Mouse (Mus musculus): ENCODE results near the gene Mtmr12. TPM values are rescaled to one million over a fixed set of nuclear protein-coding genes. Genes with fewer than 3 reads are reported as not detected.

Mtmr12 gene
- total and polyA plus RNA-seq, 3 experiments = 14.3 to 38.2 TPM; not detected in 1

- TF ChIP-seq POLR2AphosphoS5 (IDR thresholded peaks at IDR 0.05; ENCODE audit: borderline replicate concordance, low read depth, low read length) (peak; percentile 87; the same call in 1 of the 2 replicates), GABPA (IDR thresholded peaks at IDR 0.05; ENCODE audit: low read depth, low read length) (peak; percentile 65; the same call in 1 of the 2 replicates), ZMIZ1 (IDR thresholded peaks at IDR 0.05; ENCODE audit: low read depth, low read length) (peak; percentile 87), MAFK (IDR thresholded peaks at IDR 0.05; ENCODE audit: borderline replicate concordance, low read depth, low read length) (no peak), MXI1 (IDR thresholded peaks at IDR 0.05; ENCODE audit: low read depth, low read length) (peak; percentile 75)
These were observed at the start of gene Mtmr12 (continued) for GRCm38 (mm10) chr15:12204319-12205159.

DNA sequence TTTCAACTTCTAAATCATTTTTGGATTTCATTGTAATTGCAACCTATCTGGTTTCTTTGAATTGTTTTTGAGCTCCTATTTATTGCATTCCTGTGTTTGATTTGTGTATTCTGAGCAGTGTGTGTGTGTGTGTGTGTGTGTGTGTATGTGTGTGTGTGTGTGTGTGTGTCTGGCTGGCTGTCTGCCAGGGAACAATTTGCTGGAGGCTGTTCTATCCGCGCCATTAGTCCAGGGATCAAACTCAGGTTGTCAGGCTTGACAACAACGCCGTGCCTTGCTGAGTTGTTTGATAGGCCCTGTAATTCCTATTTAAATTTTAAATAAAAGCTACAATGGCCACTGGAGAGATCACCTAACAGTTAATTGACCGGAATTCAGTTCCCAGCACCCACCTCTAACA, 26.7 kb upstream of the Mtmr12 start:
- no peaks in the 10 kb centered on the region for H3K27me3 ChIP-seq (ENCODE audit: control insufficient read depth in 1 of 2, insufficient read depth in 2 of 2, low read length in 2 of 2)
- no peaks in the 10 kb centered on the region for H3K9me3 ChIP-seq (replicated peaks; ENCODE audit: insufficient read depth, low read length)
- no peak for DNase-seq (ENCODE audit: low read depth, low spot score)
- no peak overlapping the region for H3K4me3 ChIP-seq (ENCODE audit: control insufficient read depth in 1 of 2, insufficient read depth in 1 of 2, low read depth in 2 of 2, low read length in 2 of 2)
- no peak for TF ChIP-seq POLR2AphosphoS2 (IDR thresholded peaks at IDR 0.05; ENCODE audit: low read length)
- no peak for TF ChIP-seq ZKSCAN1 (IDR thresholded peaks at IDR 0.05; ENCODE audit: low read depth, low read length)
- no peak for TF ChIP-seq RAD21 (IDR thresholded peaks at IDR 0.05; ENCODE audit: low read depth, low read length)
- TF ChIP-seq MAX (IDR thresholded peaks at IDR 0.05; ENCODE audit: low read length) = no peak
- TF ChIP-seq SMC3 (IDR thresholded peaks at IDR 0.05; ENCODE audit: low read depth, low read length) = no peak
- no peak for TF ChIP-seq EP300 (IDR thresholded peaks at IDR 0.05; ENCODE audit: low read depth in 1 of 2, low read length in 2 of 2)
- TF ChIP-seq SIN3A (IDR thresholded peaks at IDR 0.05; ENCODE audit: low read length) = no peak
- TF ChIP-seq ETS1 (IDR thresholded peaks at IDR 0.05; ENCODE audit: low read depth, low read length) = no peak
- no peak for TF ChIP-seq NRF1 (IDR thresholded peaks at IDR 0.05; ENCODE audit: insufficient read depth, low read depth, low read length, poor library complexity, severe bottlenecking)
- TF ChIP-seq GATA1 (IDR thresholded peaks at IDR 0.05; ENCODE audit: low read depth, low read length) = no peak
- TF ChIP-seq ELF1 (IDR thresholded peaks at IDR 0.05; ENCODE audit: low read depth, low read length) = no peak
- no peak for TF ChIP-seq BHLHE40 (IDR thresholded peaks at IDR 0.05; ENCODE audit: borderline replicate concordance, low read depth, low read length)
- no peak for TF ChIP-seq GABPA (IDR thresholded peaks at IDR 0.05; ENCODE audit: low read depth, low read length)
- TF ChIP-seq ZC3H11A (IDR thresholded peaks at IDR 0.05; ENCODE audit: low read depth, low read length) = no peak
- no peak for TF ChIP-seq E2F4 (IDR thresholded peaks at IDR 0.05; ENCODE audit: borderline replicate concordance, low read depth, low read length)
- no peak for TF ChIP-seq USF2 (IDR thresholded peaks at IDR 0.05; ENCODE audit: borderline replicate concordance in 1 of 2, insufficient read depth in 1 of 2, low read depth in 1 of 2, low read length in 2 of 2)
- TF ChIP-seq NELFE (IDR thresholded peaks at IDR 0.05; ENCODE audit: low read depth, low read length) = no peak
- no peak overlapping the region for H3K9ac ChIP-seq (ENCODE audit: control insufficient read depth, low read depth, low read length, poor library complexity, severe bottlenecking)
- peaks cover 31 to 60% of the 10 kb centered on the region in 2 experiments for H3K36me3 ChIP-seq (ENCODE audit: control insufficient read depth in 1 of 2, insufficient read depth in 2 of 2, low read length in 2 of 2)
- peaks cover 15 to 25% of the 10 kb centered on the region in 2 experiments for H3K4me1 ChIP-seq (ENCODE audit: control insufficient read depth in 1 of 2, insufficient read depth in 2 of 2, low read length in 2 of 2)
- no peak overlapping the region for H3K27ac ChIP-seq (ENCODE audit: control insufficient read depth, low read depth, low read length)
- H3K79me2 ChIP-seq (ENCODE audit: control insufficient read depth, insufficient read depth, low read length, poor library complexity) = no peaks in the 10 kb centered on the region

All from MEL (cell line).